Mouse (Mus musculus): ENCODE data around the gene Ciart.
"Not testable (repeated sequence)": the region's sequence is repeated elsewhere in the genome, so short reads cannot be mapped to it uniquely, and the experiment has no call there.

The Ciart gene

DNA sequence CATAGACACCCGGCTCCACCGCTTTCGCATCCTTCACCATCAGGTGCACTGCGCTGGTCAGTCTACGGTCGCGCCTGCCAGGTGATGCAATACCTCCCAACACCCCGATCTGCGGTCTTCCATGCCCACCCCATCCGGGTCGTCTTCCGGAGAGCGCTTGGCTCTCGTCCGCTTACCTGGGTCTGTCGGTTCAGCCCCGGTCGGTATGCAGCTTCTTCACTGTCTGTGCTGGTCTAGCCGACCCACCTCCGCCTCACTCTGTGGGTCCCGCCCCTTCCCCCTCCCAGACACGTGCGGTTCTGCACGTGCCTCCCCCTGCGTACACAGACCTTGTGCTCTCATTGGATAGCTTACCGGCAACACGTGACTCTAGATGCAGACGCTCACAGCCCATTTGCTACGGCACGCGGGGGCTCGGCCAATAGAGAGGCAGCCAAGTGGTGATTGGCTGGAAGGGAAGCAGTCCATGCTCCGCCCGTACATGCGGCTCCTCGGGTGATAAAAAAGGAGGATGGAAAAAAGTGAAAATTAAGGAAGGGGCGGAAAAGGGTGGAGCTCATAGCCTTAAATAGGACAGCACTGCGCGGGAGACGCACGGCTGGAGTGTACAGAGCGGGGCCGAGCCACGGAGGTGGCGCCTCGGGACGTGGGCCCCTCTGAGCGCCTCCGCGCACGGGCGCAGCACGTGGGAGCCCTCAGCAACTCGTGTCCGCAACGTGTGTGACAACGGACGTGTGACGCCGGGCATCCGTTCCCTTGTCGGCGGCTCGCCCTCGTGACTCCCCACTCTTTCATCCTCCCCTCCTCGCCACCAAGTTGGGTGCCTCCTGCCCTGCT, at the start of gene Ciart:
Gene Ciart (minus strand): TSS at position 273 of the 837 bp plus-strand sequence.
- peak; percentile 100 for DNase-seq

DNA sequence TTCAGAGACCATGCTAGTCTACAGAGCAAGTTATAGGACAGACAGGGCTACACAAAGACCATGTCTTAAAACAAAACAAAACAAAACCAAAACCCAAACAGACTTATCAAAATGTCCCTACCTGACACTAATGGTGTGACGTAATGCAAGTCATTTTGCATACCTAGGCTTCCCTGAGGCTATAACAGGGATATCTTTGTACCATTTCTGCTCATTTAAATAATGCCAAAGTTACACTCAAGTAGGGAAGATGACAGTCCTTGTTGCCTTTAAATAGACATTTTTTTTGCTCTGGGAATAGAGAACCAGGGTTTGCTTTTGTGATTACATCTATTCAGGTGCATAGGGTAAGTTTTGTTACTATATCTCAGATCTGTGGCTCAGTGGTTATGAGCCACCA, 49.4 kb upstream of the Ciart start:
- no peak for DNase-seq

DNA sequence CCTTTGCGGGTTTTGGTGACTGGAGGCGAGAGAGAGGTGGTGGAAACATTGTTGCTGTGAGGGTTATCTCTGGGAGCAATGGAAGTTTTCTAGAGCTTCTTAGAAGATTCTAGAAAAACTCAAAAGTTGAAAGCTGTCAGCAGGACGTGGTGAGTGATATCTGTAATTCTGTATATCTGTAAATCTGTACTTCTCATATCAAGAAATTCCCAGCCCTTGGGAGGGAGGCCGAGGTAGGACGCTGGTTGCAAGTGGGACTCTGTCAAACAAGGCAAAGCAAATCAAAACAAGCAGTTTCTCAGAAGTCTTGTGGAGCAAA, 48.4 kb upstream of the Ciart start:
- DNase-seq = no peak

DNA sequence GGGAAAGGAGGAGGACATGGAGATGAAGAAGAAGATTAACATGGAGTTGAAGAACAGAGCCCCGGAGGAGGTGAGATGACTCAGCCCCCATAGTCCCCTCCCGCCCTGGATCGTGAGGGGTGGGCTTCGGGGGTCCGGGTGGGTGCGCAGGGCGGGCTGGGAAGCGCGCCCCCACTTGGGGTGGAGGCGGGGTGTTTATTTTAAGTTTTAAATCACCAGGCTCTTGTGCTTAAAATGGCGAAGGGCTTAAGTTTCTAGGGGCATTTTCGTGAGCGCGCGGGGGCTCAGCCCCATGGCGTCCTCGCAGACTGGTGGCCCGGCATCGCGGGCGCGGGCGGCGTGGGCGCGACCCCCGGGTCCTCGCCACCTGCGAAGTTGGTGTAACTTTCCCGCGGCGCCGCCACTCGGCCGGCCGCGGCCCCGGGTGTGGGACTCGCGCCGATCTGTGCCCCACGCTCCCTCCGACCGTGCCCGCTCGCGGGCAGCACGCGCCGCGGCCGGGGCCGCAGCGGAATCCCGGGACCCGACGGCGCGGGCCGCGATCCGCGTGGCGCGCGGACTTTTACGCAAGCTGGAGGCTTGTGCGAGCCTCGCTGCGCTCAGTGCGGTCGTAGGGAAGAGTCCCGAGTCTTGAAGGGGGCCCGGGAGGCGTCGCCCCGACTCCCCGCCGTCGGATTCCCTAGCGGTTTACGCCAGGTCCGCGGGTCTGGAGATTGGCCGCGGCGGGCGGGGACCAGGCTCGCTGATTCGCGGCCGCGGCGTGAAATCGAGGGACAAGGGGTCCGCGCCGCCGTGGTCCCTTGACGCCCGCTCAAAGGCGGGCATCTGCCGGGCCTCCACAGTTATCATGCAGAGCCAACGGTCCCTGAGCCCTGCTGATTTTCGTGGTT, 47.8 kb upstream of the Ciart start:
- DNase-seq = peak; percentile 96

DNA sequence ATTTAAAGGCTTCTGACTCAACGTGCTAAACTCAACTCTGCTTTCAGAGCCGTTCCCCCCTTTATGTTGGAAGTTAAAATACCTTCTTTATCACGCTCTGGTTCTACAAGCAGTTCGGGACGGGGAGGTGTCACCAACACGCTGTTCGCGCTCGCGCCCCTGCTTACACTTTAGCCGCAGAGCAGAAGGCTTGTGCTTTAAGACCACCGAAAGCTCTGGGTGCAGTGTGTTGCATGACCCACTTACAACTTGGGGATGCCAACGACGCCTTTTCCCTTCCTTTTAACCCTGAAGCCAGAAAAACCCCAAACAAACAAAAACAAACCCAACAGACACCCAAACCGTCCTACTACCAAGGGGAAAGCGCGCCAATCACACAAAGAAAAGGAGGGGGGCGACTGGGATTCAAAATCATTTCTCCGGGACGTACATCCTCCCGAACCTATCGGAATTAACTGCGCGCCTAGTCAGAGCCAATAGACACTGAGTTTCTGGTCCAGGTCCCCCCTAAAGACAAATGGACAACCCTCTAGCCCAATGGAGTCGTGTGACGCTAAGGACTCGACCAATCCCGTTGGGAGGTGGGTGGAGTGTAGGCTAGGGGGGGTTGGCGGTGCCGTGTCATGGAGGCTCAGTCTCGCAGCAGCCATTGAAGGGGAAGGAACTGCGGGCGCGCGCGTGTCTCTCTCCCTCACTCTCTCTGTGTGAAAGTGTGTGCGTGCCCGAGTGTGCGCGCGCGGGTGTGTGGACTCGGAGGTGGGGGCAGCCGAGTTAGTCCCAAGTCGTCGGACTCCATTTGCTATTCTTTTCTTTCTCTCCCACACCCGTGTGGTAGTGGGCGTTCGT, 46.8 kb upstream of the Ciart start, which contains the start of gene Anp32e:
Gene Anp32e (plus strand): TSS at position 589 of the 846 bp plus-strand sequence.
- peak; percentile 100 for DNase-seq

DNA sequence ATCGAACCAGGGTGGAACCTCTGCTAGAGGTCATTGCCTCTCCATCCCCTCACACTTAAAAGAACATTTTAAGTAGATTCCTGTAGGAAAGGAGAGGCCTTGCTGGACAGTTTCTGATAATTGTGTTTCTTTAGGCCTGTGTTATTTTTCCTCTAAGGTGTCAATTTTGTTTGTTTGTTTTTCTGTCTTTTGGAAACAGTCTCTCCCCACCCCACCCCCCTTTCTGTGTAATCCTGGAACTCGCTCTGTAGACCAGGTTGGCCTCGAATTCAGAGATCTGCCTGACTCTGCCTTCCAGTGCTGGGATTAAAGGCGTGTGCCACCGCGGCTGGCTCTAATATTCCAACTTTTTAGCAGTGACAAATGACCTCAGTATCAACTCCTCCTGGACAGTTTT, 46.2 kb upstream of the Ciart start:
- DNase-seq = no peak

- no peak for DNase-seq
Measured at GRCm38 (mm10) chr3:95925087-95925486, 43.0 kb upstream of the Ciart start.

- no peak for DNase-seq
Measured at GRCm38 (mm10) chr3:95924185-95924584, 42.1 kb upstream of the Ciart start.

GRCm38 (mm10) chr3:95923429-95923828, 41.4 kb upstream of the Ciart start:
- not testable (repeated sequence) for DNase-seq

GRCm38 (mm10) chr3:95920532-95920931, 38.5 kb upstream of the Ciart start:
- DNase-seq = not testable (repeated sequence)

DNA sequence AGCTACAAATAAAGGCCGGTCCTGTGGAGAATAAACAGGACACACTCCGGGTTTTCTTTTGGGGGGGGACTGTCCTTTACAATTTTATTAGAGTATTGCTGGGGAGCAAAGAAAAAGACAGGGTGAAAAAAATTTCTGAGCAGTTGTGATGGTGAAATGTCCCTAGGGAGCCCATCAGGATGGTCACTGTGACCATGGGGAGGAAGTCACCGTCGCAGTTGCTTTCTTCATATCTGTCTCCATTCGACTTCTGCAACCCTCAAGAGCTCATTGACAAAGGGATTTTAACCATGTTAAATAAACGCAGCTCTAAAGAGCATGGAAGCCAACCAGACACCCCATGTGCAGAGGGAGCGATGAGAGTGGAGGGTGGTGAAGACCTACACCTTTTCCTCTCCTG, 34.7 kb upstream of the Ciart start:
- no peak for DNase-seq

DNA sequence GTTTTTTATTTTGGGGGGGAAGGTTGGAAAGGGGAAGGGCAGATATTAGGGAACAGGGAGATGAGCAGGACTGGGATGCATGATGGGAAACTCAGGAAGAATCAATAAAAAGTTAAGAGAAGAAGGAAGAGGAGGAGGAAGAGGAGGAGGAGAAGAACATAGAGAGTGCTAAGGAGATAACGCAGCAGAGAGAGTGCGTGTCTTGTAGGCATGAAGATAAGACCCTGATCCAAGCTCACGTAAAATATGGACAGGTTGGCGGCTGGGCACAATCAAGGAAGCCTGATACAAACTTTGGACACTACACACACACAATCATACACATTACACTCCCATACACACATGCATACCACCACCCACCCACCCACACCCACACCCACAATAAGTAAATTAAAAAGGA, 32.7 kb upstream of the Ciart start:
- DNase-seq = no peak

DNA sequence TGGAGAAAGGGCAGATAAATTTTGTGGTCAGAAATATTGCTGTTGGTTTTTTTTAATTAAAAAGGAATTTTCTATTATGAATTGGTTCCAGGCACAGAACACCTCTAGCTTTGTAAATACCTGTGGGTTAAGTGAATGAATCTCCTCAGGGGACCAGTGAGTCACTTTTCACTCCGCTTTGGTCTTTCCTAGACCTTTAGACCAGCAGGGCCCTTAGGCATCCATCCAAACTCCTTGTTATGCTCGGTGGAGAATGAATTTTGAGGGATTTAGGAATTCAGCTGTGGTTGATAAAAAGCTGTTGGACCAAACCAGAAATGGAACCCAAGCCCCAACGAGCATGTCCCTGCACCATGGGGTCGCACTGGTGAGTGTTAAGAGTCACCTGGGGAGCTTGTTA, 25.6 kb upstream of the Ciart start:
- DNase-seq = no peak

GRCm38 (mm10) chr3:95906860-95907259, 24.8 kb upstream of the Ciart start:
- DNase-seq = peak; percentile 89

DNA sequence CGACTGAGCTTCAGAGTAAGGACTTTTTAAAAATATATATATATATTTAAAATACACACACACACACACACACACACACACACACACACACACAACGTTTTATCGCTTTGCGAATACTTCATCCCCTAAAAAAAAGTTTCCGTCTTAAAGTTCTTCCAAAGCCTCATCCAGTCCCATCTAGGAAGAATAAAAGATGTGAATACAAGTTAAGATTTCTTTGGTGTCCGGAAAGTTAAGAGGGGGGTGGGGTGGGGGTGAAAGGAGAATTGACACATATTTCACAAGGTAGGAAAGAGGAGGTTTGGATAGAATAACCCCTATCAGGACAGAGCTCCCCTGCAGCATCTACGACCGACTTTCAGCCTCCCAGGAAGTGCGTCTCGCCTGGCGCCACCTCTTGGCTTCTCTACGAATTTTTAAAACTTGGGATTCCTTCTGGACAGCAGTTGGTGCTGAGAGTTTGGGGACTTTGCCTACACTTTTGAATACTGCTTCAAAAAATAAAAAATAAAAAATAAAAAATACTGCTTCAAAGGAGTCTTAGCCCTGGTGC, 24.0 kb upstream of the Ciart start:
- DNase-seq = peak; percentile 93

- peak; percentile 96 for DNase-seq
Measured at GRCm38 (mm10) chr3:95905146-95905939, 23.3 kb upstream of the Ciart start.

GRCm38 (mm10) chr3:95904568-95904967, 22.5 kb upstream of the Ciart start, which contains the start of gene Car14:
Gene Car14 (minus strand): TSS chr3:95904691.
- DNase-seq = peak; percentile 97

DNA sequence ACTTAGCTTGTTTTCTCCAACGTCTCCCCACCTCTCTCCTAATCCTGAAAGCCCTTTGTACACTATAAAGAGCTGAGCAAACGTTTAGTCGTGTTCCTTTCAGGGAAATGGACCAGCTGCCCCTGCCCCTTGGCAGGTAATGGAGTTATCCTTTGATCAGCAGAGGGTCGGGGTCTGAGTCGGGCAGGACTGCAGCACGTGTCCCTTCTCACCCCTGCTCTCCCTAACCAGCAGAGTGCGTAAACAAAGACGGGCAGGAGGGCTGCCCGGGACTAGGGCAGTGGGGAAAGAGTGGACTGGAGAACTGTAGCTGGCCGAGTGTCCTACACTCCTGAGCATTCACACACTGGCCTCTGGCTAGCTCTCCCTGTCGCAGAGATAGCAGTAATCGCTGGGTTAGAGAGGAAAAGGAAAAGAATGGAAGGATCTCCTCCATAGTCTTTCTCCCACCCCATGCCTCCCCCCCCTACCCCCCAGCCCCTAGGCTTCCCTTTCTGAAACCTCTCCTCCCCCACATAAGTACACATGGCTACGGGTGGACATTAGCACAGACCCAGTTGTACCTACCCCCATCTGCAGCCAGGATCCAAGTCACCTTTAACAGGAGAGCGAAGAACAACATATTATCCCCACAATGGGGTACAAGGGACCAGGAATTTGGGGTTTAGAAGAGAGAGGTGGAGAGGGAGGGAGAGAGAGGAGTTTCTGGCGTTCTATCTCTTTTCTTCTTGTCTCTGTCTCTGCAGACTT, 21.9 kb upstream of the Ciart start:
- peak; percentile 93 for DNase-seq

GRCm38 (mm10) chr3:95902643-95903042, 20.6 kb upstream of the Ciart start:
- DNase-seq = peak; percentile 93

DNA sequence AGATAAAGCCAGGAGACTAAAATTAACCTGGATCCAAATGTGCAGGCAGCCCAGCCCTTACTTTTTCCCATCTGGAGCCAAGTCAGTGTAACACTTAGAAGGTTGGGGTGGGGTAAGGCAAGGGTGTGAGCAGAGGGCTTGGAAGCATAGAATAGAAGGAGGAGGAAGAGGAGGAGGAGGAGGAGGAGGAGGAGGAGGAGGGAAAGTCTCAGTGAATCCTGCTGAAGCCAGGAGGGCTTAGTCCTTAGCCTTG, 20.2 kb upstream of the Ciart start:
- peak; percentile 93 for DNase-seq
